Mouse (Mus musculus): ENCODE measurements around the gene Tmem234.

Tmem234 gene

GRCm38 (mm10) chr4:129654770-129655169 is 54.3 kb downstream of the Tmem234 start:
- CTCF ChIA-PET: interaction anchor here (0.5 kb wide), 1 partner anchor 391 kb away, joined by 6 read pairs; no protein-coding TSS in a partner anchor

GRCm38 (mm10) chr4:129661584-129661983 is 61.1 kb downstream of the Tmem234 start:
- CTCF ChIA-PET: no interaction called here

GRCm38 (mm10) chr4:129662255-129662813 is 61.9 kb downstream of the Tmem234 start:
- CTCF ChIA-PET: no interaction called here

GRCm38 (mm10) chr4:129671491-129672082 is 71.1 kb downstream of the Tmem234 start:
- CTCF ChIA-PET: interaction anchor here (0.6 kb wide), 1 partner anchor 138 kb away, joined by 3 read pairs; no protein-coding TSS in a partner anchor

- CTCF ChIA-PET: interaction anchor here (0.6 to 0.7 kb wide), 2 partner anchors 105 to 137 kb away, joined by 3 read pairs; no protein-coding TSS in a partner anchor
Measured at GRCm38 (mm10) chr4:129672083-129672877, 71.8 kb downstream of the Tmem234 start, which contains the start of gene Kpna6. Kpna6 (minus strand) TSS chr4:129672767.

GRCm38 (mm10) chr4:129672878-129673449 is 72.5 kb downstream of the Tmem234 start:
- CTCF ChIA-PET: interaction anchor here (0.7 kb wide), 1 partner anchor 104 kb away, joined by 3 read pairs; no protein-coding TSS in a partner anchor

Measured in spleen, embryonic (tissue).